Mouse (Mus musculus) layer of hippocampus, adult 6 months (tissue): ENCODE data around the gene Olfr589. TPM values are rescaled to one million over a fixed set of nuclear protein-coding genes. Genes with fewer than 3 reads are reported as not detected.

ENCODE experiments used
- long read RNA-seq, 2 experiments: library from polyadenylated mRNA; unstranded; transcript quantifications; one replicate each; pipeline ENCODE4 v2.0.0; 2019 to 2020
- polyA plus RNA-seq: library from polyadenylated mRNA; unstranded; fragments of <200 nt; fragmentation: Nextera tagmentation; gene quantifications from 2 replicates; pipeline ENCODE4 v1.2.3, GENCODE M21; 2021

Gene Olfr589
- polyA plus RNA-seq: not detected in 2 replicates
- long read RNA-seq, experiment 1: 0 reads
- long read RNA-seq, experiment 2: 0 reads

DNA sequence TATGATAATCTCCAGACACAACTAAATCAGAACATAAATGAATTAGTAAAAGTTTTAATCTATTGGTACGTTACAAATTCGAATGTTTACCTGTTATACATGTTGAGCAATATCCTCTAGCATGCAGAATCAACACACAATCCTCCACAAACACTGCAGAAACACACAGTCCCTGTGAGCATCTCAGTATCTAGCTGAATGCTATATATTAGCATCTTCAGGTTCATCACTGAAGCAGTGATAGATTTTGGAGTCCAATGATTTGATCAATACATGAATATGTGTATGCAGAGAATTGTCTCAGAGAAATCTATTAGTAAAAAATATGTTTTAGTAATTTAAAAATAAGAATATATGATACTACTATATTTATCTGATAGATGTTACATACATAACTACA lies at the start of gene Olfr589:
TSS of gene Olfr589 (minus strand) at position 101 of the 400 bp plus-strand sequence.

DNA sequence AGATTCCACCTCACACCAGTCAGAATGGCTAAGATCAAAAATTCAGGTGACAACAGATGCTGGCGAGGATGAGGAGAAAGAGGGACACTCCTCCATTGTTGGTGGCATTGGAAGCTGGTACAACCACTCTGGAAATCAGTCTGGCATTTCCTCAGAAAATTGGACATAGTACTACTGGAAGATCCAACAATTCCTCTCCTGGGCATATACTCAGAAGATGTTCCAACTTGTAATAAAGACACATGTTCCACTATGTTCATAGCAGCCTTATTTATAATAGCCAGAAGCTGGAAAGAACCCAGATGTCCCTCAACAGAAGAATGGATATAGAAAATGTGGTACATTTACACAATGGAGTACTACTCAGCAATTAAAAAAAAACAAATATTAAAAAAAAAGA lies 28.3 kb upstream of the Olfr589 start, which contains the start of gene Olfr592:
TSS of gene Olfr592 (plus strand) at position 301 of the 400 bp plus-strand sequence.

DNA sequence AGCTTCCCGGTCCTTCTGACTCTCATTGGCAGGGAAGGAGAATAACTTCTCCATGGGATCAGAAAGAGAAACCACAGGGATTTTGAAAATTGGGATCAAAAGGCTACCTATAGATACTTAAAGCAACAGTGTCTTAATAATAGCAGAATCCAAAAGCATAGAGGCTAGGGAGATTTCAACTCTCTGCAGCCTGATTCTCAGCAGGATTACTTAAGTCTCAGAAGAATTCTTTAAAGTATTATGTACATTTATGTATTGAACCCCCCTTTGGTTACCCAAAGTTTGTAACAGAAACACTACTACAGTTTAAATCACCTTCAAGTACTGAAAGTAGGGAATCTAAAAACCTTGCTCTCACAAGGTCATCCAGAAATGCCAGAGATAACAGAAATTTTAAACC lies 22.1 kb upstream of the Olfr589 start, which contains the start of gene Olfr591:
TSS of gene Olfr591 (minus strand) at position 101 of the 400 bp plus-strand sequence.

DNA sequence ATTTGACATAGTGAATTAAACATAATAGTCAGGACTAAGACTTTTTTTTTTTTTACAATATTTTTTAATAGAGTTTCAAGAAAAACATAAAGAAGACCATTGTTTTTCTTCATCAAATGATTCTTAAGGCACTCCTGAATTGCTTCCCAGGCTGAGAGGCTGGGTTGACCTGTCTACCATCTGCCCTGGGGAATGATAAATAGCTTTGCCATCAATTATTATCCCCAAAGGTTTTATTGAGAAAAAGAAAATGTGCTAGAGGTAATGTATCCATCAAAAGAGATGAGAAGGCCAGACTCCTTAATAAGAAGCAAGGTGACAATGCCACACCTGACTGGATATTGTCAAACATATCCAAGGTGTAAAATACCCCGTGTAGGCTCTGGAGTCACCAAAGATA lies 15.6 kb downstream of the Olfr589 start, which contains the start of gene Olfr588-ps1:
TSS of gene Olfr588-ps1 (plus strand) at position 301 of the 400 bp plus-strand sequence.

DNA sequence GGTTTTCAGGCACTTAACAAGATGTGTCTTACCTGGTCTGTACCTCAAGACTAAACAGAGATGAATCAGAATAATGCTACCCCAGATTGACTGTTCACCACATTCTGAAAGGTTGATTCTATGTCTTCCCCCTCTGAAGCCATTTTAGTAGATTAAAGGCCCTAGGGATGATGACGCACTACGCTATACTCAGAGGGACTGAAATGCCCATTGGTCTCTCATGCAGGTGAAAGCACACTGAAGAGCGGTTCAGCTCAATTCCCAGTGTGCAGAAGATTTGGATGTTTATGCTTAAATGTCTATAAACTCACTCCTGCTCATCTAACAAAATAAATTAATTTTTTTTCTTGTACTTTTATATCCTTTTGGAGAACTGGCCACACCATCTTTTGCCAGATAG lies 30.6 kb downstream of the Olfr589 start, which contains the start of gene Olfr586:
TSS of gene Olfr586 (minus strand) at position 101 of the 400 bp plus-strand sequence.

Other genes with a start within 250 kb of the Olfr589 start
- gene Olfr571, start 238.8 kb downstream of the Olfr589 start, polyA plus RNA-seq: not detected in 2 replicates
- not detected in 2 replicates for gene Olfr572, start 231.9 kb downstream of the Olfr589 start, polyA plus RNA-seq
- not detected in 2 replicates for gene Olfr573-ps1, start 213.8 kb downstream of the Olfr589 start, polyA plus RNA-seq
- gene Olfr574, start 207.9 kb downstream of the Olfr589 start, polyA plus RNA-seq: not detected in 2 replicates
- gene Olfr575, start 197.6 kb downstream of the Olfr589 start, polyA plus RNA-seq: not detected in 2 replicates
- not detected in 2 replicates for gene Olfr576, start 193.7 kb downstream of the Olfr589 start, polyA plus RNA-seq
- gene Olfr577, start 180.4 kb downstream of the Olfr589 start, polyA plus RNA-seq: not detected in 2 replicates
- not detected in 2 replicates for gene Olfr578, start 167.0 kb downstream of the Olfr589 start, polyA plus RNA-seq
- gene Olfr582, start 118.3 kb downstream of the Olfr589 start, polyA plus RNA-seq: not detected in 2 replicates
- not detected in 2 replicates for gene Olfr583, start 105.1 kb downstream of the Olfr589 start, polyA plus RNA-seq
- gene Olfr584, start 74.5 kb downstream of the Olfr589 start, polyA plus RNA-seq: not detected in 2 replicates
- not detected in 2 replicates for gene Olfr585, start 58.6 kb downstream of the Olfr589 start, polyA plus RNA-seq
- not detected in 2 replicates for gene Olfr586, start 30.7 kb downstream of the Olfr589 start, polyA plus RNA-seq
- gene Olfr588-ps1, start 15.5 kb downstream of the Olfr589 start, polyA plus RNA-seq: not detected in 2 replicates
- gene Olfr591, start 22.0 kb upstream of the Olfr589 start, polyA plus RNA-seq: not detected in 2 replicates
- gene Olfr592, start 28.4 kb upstream of the Olfr589 start, polyA plus RNA-seq: not detected in 2 replicates
- gene Olfr593, start 55.5 kb upstream of the Olfr589 start, polyA plus RNA-seq: not detected in 2 replicates
- not detected in 2 replicates for gene Olfr594, start 60.6 kb upstream of the Olfr589 start, polyA plus RNA-seq
- gene Usp17ld, start 96.1 kb upstream of the Olfr589 start, polyA plus RNA-seq: not detected in 2 replicates
- not detected in 2 replicates for gene Olfr596, start 149.3 kb upstream of the Olfr589 start, polyA plus RNA-seq
- not detected in 2 replicates for gene Olfr597, start 160.0 kb upstream of the Olfr589 start, polyA plus RNA-seq
- not detected in 2 replicates for gene Olfr598, start 167.2 kb upstream of the Olfr589 start, polyA plus RNA-seq
- not detected in 2 replicates for gene Olfr599, start 179.6 kb upstream of the Olfr589 start, polyA plus RNA-seq
- not detected in 2 replicates for gene Olfr600, start 193.3 kb upstream of the Olfr589 start, polyA plus RNA-seq
- not detected in 2 replicates for gene Olfr601, start 206.3 kb upstream of the Olfr589 start, polyA plus RNA-seq
- not detected in 2 replicates for gene Olfr603, start 229.8 kb upstream of the Olfr589 start, polyA plus RNA-seq